Mouse (Mus musculus) forebrain, embryonic 16.5 days (tissue): Measurements from ENCODE around the gene Ube2e2. TPM values are rescaled to one million over a fixed set of nuclear protein-coding genes. Genes with fewer than 3 reads are reported as not detected.
A peak's percentile ranks its signal among the peaks of the same experiment; 100 is the strongest.

Experiments used
- ATAC-seq: fragments of 200-750 bp; cut with Nextera tagmentation; 2 replicates; pipeline ENCODE4 v1.8.0; 2017; ENCODE audit warnings: mild to moderate bottlenecking, moderate library complexity
- H3K27ac ChIP-seq: fragments of 300-500 bp; sonication (generic); 2 replicates; pipeline ENCODE4 v1.5.1; 2014; ENCODE audit warnings: low read length, control low read depth
- H3K27me3 ChIP-seq: fragments of 300-500 bp; sonication (generic); replicated peaks from 2 replicates; pipeline ENCODE4 v1.6.1; 2014; ENCODE audit warnings: low read length; ENCODE audit not compliant: control insufficient read depth, insufficient read depth
- H3K36me3 ChIP-seq: fragments of 300-500 bp; sonication (generic); 2 replicates; pipeline ENCODE4 v1.6.1; 2014; ENCODE audit not compliant: control insufficient read depth, insufficient read depth
- H3K4me1 ChIP-seq: fragments of 300-500 bp; sonication (generic); replicated peaks from 2 replicates; pipeline ENCODE4 v1.6.1; 2014; ENCODE audit warnings: low read length; ENCODE audit not compliant: control insufficient read depth, insufficient read depth
- H3K4me2 ChIP-seq: fragments of 300-500 bp; sonication (generic); 2 replicates; pipeline ENCODE4 v1.6.1; 2014; ENCODE audit warnings: mild to moderate bottlenecking, low read length, control low read depth
- H3K4me3 ChIP-seq: fragments of 300-500 bp; sonication (generic); replicated peaks from 2 replicates; pipeline ENCODE4 v1.5.1; 2014; ENCODE audit warnings: mild to moderate bottlenecking, low read length, control low read depth
- H3K9ac ChIP-seq: fragments of 300-500 bp; sonication (generic); replicated peaks from 2 replicates; pipeline ENCODE4 v1.6.1; 2014; ENCODE audit warnings: low read depth, low read length, control low read depth
- H3K9me3 ChIP-seq: fragments of 300-500 bp; sonication (generic); 2 replicates; pipeline ENCODE4 v1.6.1; 2016; ENCODE audit warnings: low read length; ENCODE audit not compliant: control insufficient read depth
- WGBS: fragments of 180-500 bp; shearing (Covaris S2); extraction: QIAGEN DNeasy Blood & Tissue Kit; methylation state at CpG from one replicate; pipeline ENCODE4 v1.1.7; 2014; 5-methylcytosine and 5-hydroxymethylcytosine counted together
- polyA plus RNA-seq: library from polyadenylated mRNA; unstranded; fragments of >200 nt; fragmentation: Nextera tagmentation; extraction: Ambion mirVana; gene quantifications from 2 replicates; pipeline ENCODE4 v1.2.1, GENCODE M21; 2015

Gene Ube2e2
- polyA plus RNA-seq, 1 experiment from 2014 or later = 125 TPM

GRCm38 (mm10) chr14:18657777-18658753 is 236.0 kb downstream of the Ube2e2 start:
- 0 out of 2 replicates have a peak, but pooled peaks have one; percentile 45 for ATAC-seq
- no peaks in the 10 kb centered on the region for H3K27me3 ChIP-seq
- no peak overlapping the region for H3K27ac ChIP-seq
- H3K9me3 ChIP-seq = no peaks in the 10 kb centered on the region; the same call in 1 of the 2 replicates
- H3K9ac ChIP-seq = no peak overlapping the region
- 55% methylated on average over 4 of the region's 4 CpGs for WGBS
- H3K4me2 ChIP-seq = no peak overlapping the region
- H3K4me1 ChIP-seq = no peaks in the 10 kb centered on the region
- no peak overlapping the region for H3K4me3 ChIP-seq
- no peaks in the 10 kb centered on the region for H3K36me3 ChIP-seq

GRCm38 (mm10) chr14:18649123-18649675 is 244.9 kb downstream of the Ube2e2 start:
- no peak overlapping the region for H3K27ac ChIP-seq
- H3K36me3 ChIP-seq = no peaks in the 10 kb centered on the region
- no peak overlapping the region for H3K4me3 ChIP-seq
- no peak overlapping the region for H3K4me2 ChIP-seq
- H3K9ac ChIP-seq = no peak overlapping the region
- no peaks in the 10 kb centered on the region for H3K9me3 ChIP-seq
- 75% methylated on average over 2 of the region's 2 CpGs for WGBS
- no peaks in the 10 kb centered on the region for H3K27me3 ChIP-seq
- ATAC-seq = no peak
- no peaks in the 10 kb centered on the region for H3K4me1 ChIP-seq

GRCm38 (mm10) chr14:18641656-18642055 is 252.4 kb downstream of the Ube2e2 start:
- no peak for ATAC-seq
- Histone ChIP-seq H3K4me2 (no peak overlapping the region), H3K27ac (no peak overlapping the region), H3K9me3 (no peaks in the 10 kb centered on the region), H3K4me3 (no peak overlapping the region), H3K36me3 (no peaks in the 10 kb centered on the region), H3K9ac (no peak overlapping the region), H3K4me1 (no peaks in the 10 kb centered on the region), H3K27me3 (no peaks in the 10 kb centered on the region)
- whole genome bisulfite sequencing = 92% methylated on average over 4 of the region's 4 CpGs

- no peak for ATAC-seq
- no peak overlapping the region for H3K9ac ChIP-seq
- no peak overlapping the region for H3K4me3 ChIP-seq
- H3K27ac ChIP-seq = no peak overlapping the region
- no peaks in the 10 kb centered on the region for H3K4me1 ChIP-seq
- H3K9me3 ChIP-seq = no peaks in the 10 kb centered on the region
- 73% methylated on average over 2 of the region's 2 CpGs for WGBS
- H3K36me3 ChIP-seq = no peaks in the 10 kb centered on the region
- no peaks in the 10 kb centered on the region for H3K27me3 ChIP-seq
- no peak overlapping the region for H3K4me2 ChIP-seq
These were observed 255.2 kb downstream of the Ube2e2 start for GRCm38 (mm10) chr14:18638753-18639456.

GRCm38 (mm10) chr14:18637739-18638138 is 256.3 kb downstream of the Ube2e2 start:
- H3K4me1 ChIP-seq = no peaks in the 10 kb centered on the region
- H3K4me3 ChIP-seq = no peak overlapping the region
- H3K27ac ChIP-seq = no peak overlapping the region
- WGBS = 94% methylated on average over 1 of the region's 1 CpGs
- no peaks in the 10 kb centered on the region for H3K36me3 ChIP-seq
- no peaks in the 10 kb centered on the region for H3K27me3 ChIP-seq
- H3K9ac ChIP-seq = no peak overlapping the region
- no peak for ATAC-seq
- no peaks in the 10 kb centered on the region for H3K9me3 ChIP-seq
- H3K4me2 ChIP-seq = no peak overlapping the region

- Histone ChIP-seq H3K36me3 (no peaks in the 10 kb centered on the region), H3K4me2 (no peak overlapping the region), H3K27ac (no peak overlapping the region), H3K27me3 (no peaks in the 10 kb centered on the region), H3K9me3 (no peaks in the 10 kb centered on the region), H3K4me3 (no peak overlapping the region), H3K4me1 (no peaks in the 10 kb centered on the region), H3K9ac (no peak overlapping the region)
- ATAC-seq = no peak
- WGBS = 84% methylated on average over 1 of the region's 1 CpGs
These were observed 265.9 kb downstream of the Ube2e2 start for GRCm38 (mm10) chr14:18628170-18628569.

- WGBS = 64% methylated on average over 2 of the region's 2 CpGs
- no peak overlapping the region for H3K27ac ChIP-seq
- no peak for ATAC-seq
These were observed 275.5 kb downstream of the Ube2e2 start for GRCm38 (mm10) chr14:18618603-18619002.

GRCm38 (mm10) chr14:18601927-18602326 is 292.1 kb downstream of the Ube2e2 start:
- Histone ChIP-seq H3K4me2 (no peak overlapping the region), H3K36me3 (no peaks in the 10 kb centered on the region), H3K4me1 (no peaks in the 10 kb centered on the region), H3K27ac (no peak overlapping the region), H3K9ac (no peak overlapping the region), H3K27me3 (no peaks in the 10 kb centered on the region), H3K9me3 (no peaks in the 10 kb centered on the region), H3K4me3 (no peak overlapping the region)
- no peak for ATAC-seq
- 92% methylated on average over 1 of the region's 1 CpGs for WGBS

More at GRCm38 (mm10) chr14:18618603-18619002, 275.5 kb downstream of the Ube2e2 start:
- no peak overlapping the region for H3K9ac ChIP-seq
- no peaks in the 10 kb centered on the region for H3K27me3 ChIP-seq
- H3K4me1 ChIP-seq = no peaks in the 10 kb centered on the region
- H3K4me3 ChIP-seq = no peak overlapping the region
- H3K36me3 ChIP-seq = no peaks in the 10 kb centered on the region
- H3K4me2 ChIP-seq = no peak overlapping the region
- no peaks in the 10 kb centered on the region for H3K9me3 ChIP-seq
